In the genomic region with DNA sequence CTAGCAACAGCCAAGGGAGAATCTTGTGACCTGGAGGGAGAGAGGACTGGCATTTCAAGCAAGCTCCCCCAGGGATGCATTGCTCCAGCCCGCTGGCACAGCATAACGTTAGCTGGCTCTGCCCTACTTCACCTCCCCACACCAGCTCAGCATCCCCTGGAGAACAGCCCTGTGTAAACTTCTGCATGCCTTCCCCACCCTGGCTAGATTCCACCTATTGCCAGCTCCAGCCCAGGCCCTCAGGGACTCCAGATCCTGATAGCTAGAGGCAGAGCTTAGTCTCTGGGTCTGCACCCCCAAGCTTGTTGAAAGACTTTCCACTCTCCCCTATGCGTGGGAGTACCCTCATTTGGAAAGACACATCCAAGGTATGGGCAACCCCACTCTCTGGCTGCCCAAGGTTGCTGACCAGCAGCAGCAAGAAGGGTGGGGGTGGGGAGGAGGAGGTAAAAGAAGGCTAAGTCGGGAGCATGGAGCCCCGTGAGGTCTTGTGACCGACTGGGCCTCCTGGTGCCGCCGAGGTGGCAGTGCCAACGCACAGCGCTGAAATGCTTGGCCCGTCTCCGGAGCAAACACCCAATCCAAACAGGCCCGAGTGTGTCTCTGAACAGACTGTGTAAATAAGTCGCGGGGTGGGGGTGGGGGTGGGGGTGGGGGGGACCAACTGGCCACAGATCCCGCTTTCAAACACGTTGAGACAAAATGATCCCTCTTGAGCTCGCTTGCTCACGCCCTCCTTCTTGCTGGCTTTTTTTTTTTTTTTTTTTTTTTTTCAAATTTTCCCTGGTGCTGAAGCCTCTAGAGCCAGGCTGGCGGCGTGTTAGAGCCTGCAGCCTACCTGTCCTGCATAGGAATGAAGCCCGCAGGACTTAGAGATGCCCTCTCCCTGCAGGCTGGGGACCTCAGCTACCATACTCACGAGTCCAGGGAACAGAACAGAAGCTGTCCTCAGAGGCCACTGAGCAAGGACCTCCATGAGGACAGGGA, we compare ENCODE assay signal across 8 mouse cellular contexts.
DNase-seq lines count a peak whose midpoint lies in the region; ATAC-seq and TF ChIP-seq lines count a peak whose summit lies in the region.

No protein-coding gene starts in this region.

- no peak overlapping the region for H3K9ac ChIP-seq in forebrain, postnatal 0 days
- no peak overlapping the region for H3K9ac ChIP-seq in liver, embryonic 16.5 days (ENCODE audit: low read depth, low read length)

- H3K27ac ChIP-seq in forebrain, postnatal 0 days (ENCODE audit: low read depth, low read length), result peak overlapping the region; percentile 35; the same call in 1 of the 2 replicates
- H3K27ac ChIP-seq in liver, embryonic 16.5 days (ENCODE audit: low read length), result no peak overlapping the region

- TF ChIP-seq CTCF in forebrain, postnatal 0 days (IDR thresholded peaks at IDR 0.05; ENCODE audit: low read depth), result no peak

- H3K9me3 ChIP-seq in forebrain, postnatal 0 days (ENCODE audit: low read length), result no peaks in the 10 kb centered on the region
- no peaks in the 10 kb centered on the region for H3K9me3 ChIP-seq in liver, embryonic 16.5 days (replicated peaks; ENCODE audit: control insufficient read depth, low read length)

- no peaks in the 10 kb centered on the region for H3K27me3 ChIP-seq in forebrain, postnatal 0 days (ENCODE audit: insufficient read depth, low read length)
- no peaks in the 10 kb centered on the region for H3K27me3 ChIP-seq in liver, embryonic 16.5 days (ENCODE audit: control insufficient read depth, insufficient read depth, low read depth, low read length)

- H3K4me2 ChIP-seq in forebrain, postnatal 0 days (ENCODE audit: low read depth), result no peak overlapping the region
- H3K4me2 ChIP-seq in liver, embryonic 16.5 days (ENCODE audit: low read depth, low read length), result 0 out of 2 replicates have a peak overlapping the region, but pooled peaks have one; percentile 8

- ATAC-seq in forebrain, postnatal 0 days, result peak; percentile 78
- ATAC-seq in liver, embryonic 16.5 days (ENCODE audit: low read depth), result 0 out of 2 replicates have a peak, but pooled peaks have one; percentile 10
- no peak for ATAC-seq in megakaryocyte progenitor cell, adult 5-6 weeks (replicated peaks; ENCODE audit: poor library complexity)
- ATAC-seq in megakaryocyte-erythroid progenitor cell, adult 5-6 weeks (replicated peaks; ENCODE audit: low FRiP score, low TSS enrichment, poor library complexity, severe bottlenecking), result no peak

- 64% methylated on average over 23 of the region's 23 CpGs for WGBS in forebrain, postnatal 0 days
- WGBS in liver, embryonic 16.5 days (ENCODE audit: insufficient replicate concordance), result 62% methylated on average over 23 of the region's 23 CpGs

- H3K4me1 ChIP-seq in forebrain, postnatal 0 days (ENCODE audit: insufficient read depth), result no peaks in the 10 kb centered on the region
- H3K4me1 ChIP-seq in liver, embryonic 16.5 days (ENCODE audit: control insufficient read depth, low read depth, low read length), result peaks cover 10% of the 10 kb centered on the region

- peak; percentile 34 to 39 for DNase-seq in frontal cortex, postnatal 10 days (ENCODE audit: low spot score in 2 of 2)
- no peak for DNase-seq in frontal cortex, postnatal 25 days (ENCODE audit: low spot score in 2 of 2)
- DNase-seq in adrenal gland, postnatal 25 days, result peak; percentile 29
- no peak for DNase-seq in forebrain, postnatal 0 days
- DNase-seq in spleen, postnatal 4 days (ENCODE audit: low spot score in 2 of 2), result no peak

- no peak overlapping the region for H3K4me3 ChIP-seq in forebrain, postnatal 0 days (ENCODE audit: low read depth, low read length)
- no peak overlapping the region for H3K4me3 ChIP-seq in liver, embryonic 16.5 days (ENCODE audit: low read depth, low read length)

- no peaks in the 10 kb centered on the region for H3K36me3 ChIP-seq in forebrain, postnatal 0 days (ENCODE audit: insufficient read depth)
- no peaks in the 10 kb centered on the region for H3K36me3 ChIP-seq in liver, embryonic 16.5 days (ENCODE audit: control insufficient read depth, insufficient read depth)

Comparison
In these comparisons a context has a peak if more than half of its experiments do, and no peak if none do; other contexts are left out.
1. DNase-seq: peak in frontal cortex, postnatal 10 days (2 of 2) and adrenal gland, postnatal 25 days (single experiment); none in frontal cortex, postnatal 25 days (0 of 2), forebrain, postnatal 0 days (single experiment) and spleen, postnatal 4 days (0 of 2).
2. ATAC-seq: peak in forebrain, postnatal 0 days (single experiment) and liver, embryonic 16.5 days (single experiment); none in megakaryocyte progenitor cell, adult 5-6 weeks (single experiment) and megakaryocyte-erythroid progenitor cell, adult 5-6 weeks (single experiment).